Mouse (Mus musculus): ENCODE measurements around the gene Kif1c. TPM values are rescaled to one million over a fixed set of nuclear protein-coding genes. Genes with fewer than 3 reads are reported as not detected.
A peak's percentile ranks its signal among the peaks of the same experiment; 100 is the strongest.

Gene Kif1c
- polyA plus RNA-seq, 1 experiment from 2014 or later = 4.4 TPM

DNA sequence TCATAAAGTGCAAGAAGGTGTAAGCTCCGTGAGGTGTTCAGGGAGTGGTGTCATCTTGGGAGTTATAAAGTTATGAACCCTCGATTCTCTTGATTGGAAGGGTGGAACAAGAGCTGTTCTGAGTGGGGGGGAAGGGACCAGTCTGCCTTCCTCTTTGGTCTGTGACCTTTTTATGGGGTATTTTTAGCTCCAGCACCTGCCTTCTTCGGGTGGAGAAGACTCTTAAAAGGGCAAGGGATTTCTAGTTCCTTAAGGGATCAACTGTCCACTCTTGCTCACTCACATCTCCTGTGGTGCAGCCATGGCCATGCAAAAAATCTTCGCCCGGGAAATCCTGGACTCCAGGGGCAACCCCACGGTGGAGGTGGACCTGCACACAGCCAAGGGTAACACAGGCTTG lies 42.8 kb upstream of the Kif1c start:
- Histone ChIP-seq H3K4me3 (replicated peaks) (no peak overlapping the region), H3K27ac (no peak overlapping the region), H3K4me2 (replicated peaks) (0 out of 2 replicates have a peak overlapping the region, but pooled peaks have one; percentile 10), H3K27me3 (replicated peaks) (no peaks in the 10 kb centered on the region), H3K4me1 (replicated peaks) (peaks cover 32% of the 10 kb centered on the region), H3K9me3 (no peaks in the 10 kb centered on the region), H3K9ac (0 out of 2 replicates have a peak overlapping the region, but pooled peaks have one; percentile 18), H3K36me3 (peaks cover 12% of the 10 kb centered on the region)
- no peak for ATAC-seq
- 43% methylated on average over 6 of the region's 6 CpGs for WGBS

DNA sequence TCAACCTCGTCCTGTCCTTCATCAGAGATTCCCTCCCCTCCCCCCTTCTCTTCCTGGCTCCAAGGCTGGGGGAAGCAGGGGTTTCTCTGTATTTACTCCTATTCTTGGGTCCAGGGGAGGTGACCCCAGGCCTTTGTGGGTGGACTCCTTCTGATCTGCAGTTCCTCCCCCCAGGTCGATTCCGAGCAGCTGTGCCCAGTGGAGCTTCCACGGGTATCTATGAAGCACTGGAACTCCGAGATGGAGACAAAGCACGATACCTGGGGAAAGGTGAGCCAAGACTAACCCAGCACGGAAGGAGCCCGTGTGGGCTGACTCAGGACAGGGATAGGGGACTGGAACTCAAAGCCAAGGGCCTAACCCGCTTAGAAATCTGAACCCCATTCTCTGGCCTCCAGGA lies 42.4 kb upstream of the Kif1c start:
- Histone ChIP-seq H3K4me2 (replicated peaks) (0 out of 2 replicates have a peak overlapping the region, but pooled peaks have one; percentile 10), H3K9ac (peak overlapping the region; percentile 18; the same call in 1 of the 2 replicates), H3K4me3 (replicated peaks) (no peak overlapping the region), H3K36me3 (peaks cover 13% of the 10 kb centered on the region), H3K4me1 (replicated peaks) (peaks cover 31% of the 10 kb centered on the region), H3K27ac (no peak overlapping the region), H3K9me3 (no peaks in the 10 kb centered on the region), H3K27me3 (replicated peaks) (no peaks in the 10 kb centered on the region)
- ATAC-seq = no peak
- WGBS = 60% methylated on average over 9 of the region's 9 CpGs

DNA sequence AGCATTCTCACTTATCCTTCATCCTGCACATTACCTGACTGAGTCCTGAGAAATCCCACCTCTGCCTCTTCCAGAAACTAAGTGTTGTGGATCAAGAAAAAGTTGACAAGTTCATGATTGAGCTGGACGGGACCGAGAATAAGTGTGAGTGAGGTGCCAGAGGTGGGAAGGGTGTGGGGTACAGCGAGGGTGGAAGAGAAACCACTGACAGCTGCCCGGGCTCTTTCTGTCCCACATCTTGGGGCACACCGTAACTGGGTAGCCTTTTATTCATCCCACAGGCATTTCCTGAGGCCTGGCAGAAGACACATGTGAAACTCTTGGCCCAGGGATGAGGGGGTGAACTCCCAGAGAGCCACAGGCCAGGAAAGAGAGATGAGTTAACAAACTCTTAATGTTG lies 41.8 kb upstream of the Kif1c start:
- H3K36me3 ChIP-seq = peaks cover 16% of the 10 kb centered on the region
- no peak overlapping the region for H3K27ac ChIP-seq
- H3K4me2 ChIP-seq (replicated peaks) = no peak overlapping the region
- 82% methylated on average over 5 of the region's 5 CpGs for WGBS
- ATAC-seq = no peak
- no peaks in the 10 kb centered on the region for H3K9me3 ChIP-seq
- H3K4me1 ChIP-seq (replicated peaks) = peaks cover 31% of the 10 kb centered on the region
- no peaks in the 10 kb centered on the region for H3K27me3 ChIP-seq (replicated peaks)
- H3K4me3 ChIP-seq (replicated peaks) = no peak overlapping the region
- no peak overlapping the region for H3K9ac ChIP-seq

DNA sequence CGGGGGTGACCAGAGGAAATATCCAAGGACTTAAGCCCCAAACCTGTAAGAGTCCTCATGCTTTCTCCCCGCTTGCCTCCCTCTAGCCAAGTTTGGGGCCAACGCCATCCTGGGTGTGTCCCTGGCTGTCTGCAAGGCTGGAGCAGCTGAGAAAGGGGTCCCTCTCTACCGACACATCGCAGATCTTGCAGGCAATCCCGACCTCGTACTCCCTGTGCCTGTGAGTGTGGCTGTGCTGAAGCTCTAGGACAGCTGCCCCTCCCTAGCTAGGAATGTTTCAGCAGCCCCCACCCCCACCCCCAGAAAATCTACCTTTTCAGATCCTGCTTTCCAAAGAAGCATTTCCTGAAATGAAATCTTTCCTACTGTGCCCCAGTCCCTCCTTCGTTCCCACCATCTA lies 41.4 kb upstream of the Kif1c start:
- Histone ChIP-seq H3K4me2 (replicated peaks) (no peak overlapping the region), H3K9ac (no peak overlapping the region)

DNA sequence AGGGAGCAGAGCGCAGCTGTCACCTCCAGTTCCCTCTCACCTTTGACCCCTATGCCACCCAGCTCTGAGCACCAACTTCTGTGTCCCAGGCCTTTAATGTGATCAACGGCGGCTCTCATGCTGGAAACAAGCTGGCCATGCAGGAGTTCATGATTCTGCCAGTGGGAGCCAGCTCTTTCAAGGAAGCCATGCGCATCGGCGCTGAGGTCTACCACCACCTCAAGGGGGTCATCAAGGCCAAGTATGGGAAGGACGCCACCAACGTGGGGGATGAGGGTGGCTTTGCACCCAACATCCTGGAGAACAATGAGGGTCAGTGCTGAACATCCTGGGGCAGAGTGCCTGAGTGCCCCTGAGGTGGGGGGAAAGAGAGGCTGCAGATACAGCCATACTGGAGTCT lies 39.8 kb upstream of the Kif1c start:
- Histone ChIP-seq H3K4me1 (replicated peaks) (peaks cover 29% of the 10 kb centered on the region), H3K9me3 (no peaks in the 10 kb centered on the region), H3K27ac (no peak overlapping the region), H3K4me2 (replicated peaks) (no peak overlapping the region), H3K4me3 (replicated peaks) (no peak overlapping the region), H3K36me3 (peaks cover 26% of the 10 kb centered on the region), H3K9ac (no peak overlapping the region), H3K27me3 (replicated peaks) (no peaks in the 10 kb centered on the region)
- ATAC-seq = no peak
- WGBS = 85% methylated on average over 8 of the region's 8 CpGs

More for the DNA sequence above, 41.4 kb upstream of the Kif1c start:
- 0 out of 2 replicates have a peak overlapping the region, but pooled peaks have one; percentile 15 for H3K27ac ChIP-seq
- H3K4me1 ChIP-seq (replicated peaks) = peaks cover 31% of the 10 kb centered on the region
- H3K27me3 ChIP-seq (replicated peaks) = no peaks in the 10 kb centered on the region
- no peaks in the 10 kb centered on the region for H3K9me3 ChIP-seq
- no peak overlapping the region for H3K4me3 ChIP-seq (replicated peaks)
- 61% methylated on average over 8 of the region's 8 CpGs for WGBS
- H3K36me3 ChIP-seq = peaks cover 17% of the 10 kb centered on the region
- no peak for ATAC-seq

DNA sequence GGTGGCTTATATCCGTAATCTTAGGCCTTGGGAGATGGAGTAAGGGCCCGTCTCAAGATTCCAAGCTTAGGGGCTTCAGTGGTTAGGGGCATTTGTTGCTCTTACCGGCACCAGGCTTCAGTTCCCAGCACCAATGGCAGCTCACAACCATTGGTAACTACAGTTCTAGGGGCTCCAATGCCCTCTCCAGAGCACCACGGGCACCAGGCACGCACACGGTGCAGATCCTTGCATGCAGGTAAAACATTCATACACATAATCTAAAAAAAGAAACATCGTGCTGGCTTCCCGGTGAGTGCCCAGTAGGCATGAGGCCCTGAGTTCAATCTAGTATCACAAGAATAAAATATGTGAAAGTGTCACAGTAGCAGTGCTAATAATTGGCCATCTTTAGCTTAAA lies 37.2 kb upstream of the Kif1c start:
- no peak overlapping the region for H3K4me2 ChIP-seq (replicated peaks)
- no peaks in the 10 kb centered on the region for H3K27me3 ChIP-seq (replicated peaks)

DNA sequence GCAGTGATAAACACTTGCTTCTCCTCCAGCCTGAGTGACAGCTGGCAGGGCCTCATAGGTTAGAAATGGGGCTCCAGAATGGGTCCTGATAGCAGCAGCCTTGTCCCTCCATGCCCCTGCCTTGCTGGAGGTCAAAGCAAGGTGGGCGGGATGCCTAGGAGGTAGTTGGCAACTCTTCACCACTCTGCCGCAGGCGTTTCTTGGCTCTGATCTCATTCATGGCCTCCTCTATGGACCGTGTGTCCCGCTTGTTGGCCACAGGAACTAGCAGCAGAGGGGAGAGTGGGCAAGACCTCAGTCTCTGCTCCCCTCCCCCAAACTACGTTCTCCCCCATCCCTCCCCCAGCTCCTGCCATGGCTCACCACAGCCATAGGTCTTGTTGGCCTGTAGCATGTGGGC lies 36.4 kb upstream of the Kif1c start:
- WGBS = 85% methylated on average over 6 of the region's 6 CpGs
- H3K27ac ChIP-seq = no peak overlapping the region

More for the DNA sequence above, 37.2 kb upstream of the Kif1c start:
- peaks cover 16% of the 10 kb centered on the region for H3K4me1 ChIP-seq (replicated peaks)
- ATAC-seq = no peak
- H3K36me3 ChIP-seq = peaks cover 31% of the 10 kb centered on the region
- H3K9ac ChIP-seq = no peak overlapping the region
- no peak overlapping the region for H3K27ac ChIP-seq
- H3K9me3 ChIP-seq = no peaks in the 10 kb centered on the region
- H3K4me3 ChIP-seq (replicated peaks) = no peak overlapping the region
- 92% methylated on average over 8 of the region's 8 CpGs for WGBS

DNA sequence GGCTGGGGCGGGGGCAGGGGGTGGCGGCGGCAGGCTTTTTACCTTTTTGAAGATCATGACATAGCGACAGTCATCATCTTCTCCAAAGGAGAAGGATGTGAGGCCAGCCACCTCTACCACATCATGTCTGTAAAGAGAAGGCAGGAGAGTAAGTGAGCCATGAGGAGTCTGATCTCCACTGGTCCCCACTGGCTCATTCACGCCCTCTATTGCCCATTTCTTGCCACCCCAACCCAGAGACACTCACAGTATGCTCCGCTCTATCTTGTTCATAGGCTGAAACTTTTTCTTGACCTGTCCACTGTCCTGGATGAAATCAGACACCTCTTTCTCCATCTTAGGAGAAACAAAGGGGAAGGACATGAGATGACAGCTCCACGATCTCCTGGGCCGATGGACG lies 35.6 kb upstream of the Kif1c start:
- Histone ChIP-seq H3K27me3 (replicated peaks) (no peaks in the 10 kb centered on the region), H3K9me3 (no peaks in the 10 kb centered on the region), H3K9ac (no peak overlapping the region), H3K27ac (no peak overlapping the region), H3K4me2 (replicated peaks) (no peak overlapping the region), H3K4me3 (replicated peaks) (no peak overlapping the region), H3K4me1 (replicated peaks) (peaks cover 10% of the 10 kb centered on the region), H3K36me3 (peaks cover 31% of the 10 kb centered on the region)
- ATAC-seq = no peak
- WGBS = 94% methylated on average over 9 of the region's 9 CpGs

More for the DNA sequence above, 36.4 kb upstream of the Kif1c start:
- no peaks in the 10 kb centered on the region for H3K27me3 ChIP-seq (replicated peaks)
- H3K36me3 ChIP-seq = peaks cover 31% of the 10 kb centered on the region
- H3K4me3 ChIP-seq (replicated peaks) = no peak overlapping the region
- H3K4me2 ChIP-seq (replicated peaks) = no peak overlapping the region
- peaks cover 10% of the 10 kb centered on the region for H3K4me1 ChIP-seq (replicated peaks)
- no peak for ATAC-seq
- H3K9ac ChIP-seq = no peak overlapping the region
- H3K9me3 ChIP-seq = no peaks in the 10 kb centered on the region

DNA sequence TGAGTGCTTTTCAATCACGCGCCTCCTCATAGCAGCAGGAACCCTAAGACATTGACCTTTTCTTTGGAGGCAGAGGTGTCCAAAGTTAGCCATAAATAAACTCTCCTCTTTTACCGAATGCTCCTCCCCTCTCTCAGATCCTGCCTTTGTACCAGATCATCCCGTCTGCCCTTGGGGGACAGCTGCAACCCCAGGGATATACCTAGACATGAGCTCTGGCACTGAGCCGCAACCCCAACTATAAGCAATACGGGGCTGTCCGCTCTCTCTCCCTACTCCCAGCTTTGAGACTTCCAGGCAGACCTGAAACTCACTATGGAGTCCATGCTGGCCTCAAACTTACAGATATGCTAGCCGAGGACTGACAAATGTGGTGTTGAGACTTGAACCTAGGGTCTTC lies 33.7 kb upstream of the Kif1c start:
- Histone ChIP-seq H3K9me3 (no peaks in the 10 kb centered on the region), H3K36me3 (peaks cover 25% of the 10 kb centered on the region), H3K4me3 (replicated peaks) (no peak overlapping the region), H3K4me1 (replicated peaks) (peaks cover 17% of the 10 kb centered on the region), H3K9ac (no peak overlapping the region), H3K4me2 (replicated peaks) (no peak overlapping the region), H3K27me3 (replicated peaks) (no peaks in the 10 kb centered on the region), H3K27ac (no peak overlapping the region)
- WGBS = 94% methylated on average over 8 of the region's 8 CpGs
- ATAC-seq = no peak

DNA sequence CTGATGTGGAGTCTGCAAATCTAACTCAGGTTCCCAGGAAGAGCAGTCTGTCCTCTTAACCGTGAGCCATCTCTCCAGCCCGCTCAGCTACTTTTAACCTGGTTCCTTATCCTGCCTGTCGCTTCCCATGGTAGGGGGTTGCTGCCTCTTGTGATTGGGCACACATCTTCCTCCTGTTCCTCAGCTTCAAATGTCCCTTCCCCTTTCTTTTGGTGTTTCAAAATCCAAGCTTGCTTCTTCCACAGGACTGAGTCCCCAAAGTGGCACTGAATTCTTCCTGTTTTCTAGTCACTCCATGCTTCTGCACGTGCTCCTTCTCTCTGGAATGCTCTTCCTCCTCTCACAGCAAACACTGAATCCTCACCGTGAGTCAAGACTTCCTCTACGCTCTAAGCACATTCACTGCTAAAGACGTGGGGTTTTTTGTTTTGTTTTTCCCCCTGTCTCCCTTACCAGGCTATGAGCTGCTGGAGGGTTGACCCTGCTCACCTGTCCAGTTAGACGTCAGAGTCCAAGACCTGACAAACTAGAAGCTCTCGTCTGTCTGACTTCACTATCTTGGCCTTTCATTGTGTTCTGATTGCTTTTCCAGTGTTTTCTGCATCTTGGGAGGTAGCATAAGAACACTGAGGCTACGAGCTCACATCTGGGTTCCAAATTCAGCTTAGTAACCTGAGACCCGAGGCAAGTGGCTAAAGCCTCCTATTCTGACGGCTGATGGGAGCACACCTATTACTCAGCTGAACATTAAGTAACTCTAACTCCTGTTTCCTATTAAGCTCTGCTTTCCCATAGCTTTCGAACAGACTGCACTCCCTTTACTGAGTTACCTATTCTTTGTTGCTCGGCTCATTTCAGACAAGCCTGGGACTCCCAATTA lies 32.8 kb upstream of the Kif1c start:
- Histone ChIP-seq H3K36me3 (peaks cover 23% of the 10 kb centered on the region), H3K4me2 (replicated peaks) (peak overlapping the region; percentile 80), H3K9me3 (no peaks in the 10 kb centered on the region), H3K9ac (peak overlapping the region; percentile 49), H3K4me3 (replicated peaks) (peak overlapping the region; percentile 65), H3K27me3 (replicated peaks) (no peaks in the 10 kb centered on the region), H3K27ac (peak overlapping the region; percentile 93; the same call in 1 of the 2 replicates), H3K4me1 (replicated peaks) (peaks cover 17% of the 10 kb centered on the region)
- ATAC-seq = no peak
- 64% methylated on average over 14 of the region's 14 CpGs for WGBS

DNA sequence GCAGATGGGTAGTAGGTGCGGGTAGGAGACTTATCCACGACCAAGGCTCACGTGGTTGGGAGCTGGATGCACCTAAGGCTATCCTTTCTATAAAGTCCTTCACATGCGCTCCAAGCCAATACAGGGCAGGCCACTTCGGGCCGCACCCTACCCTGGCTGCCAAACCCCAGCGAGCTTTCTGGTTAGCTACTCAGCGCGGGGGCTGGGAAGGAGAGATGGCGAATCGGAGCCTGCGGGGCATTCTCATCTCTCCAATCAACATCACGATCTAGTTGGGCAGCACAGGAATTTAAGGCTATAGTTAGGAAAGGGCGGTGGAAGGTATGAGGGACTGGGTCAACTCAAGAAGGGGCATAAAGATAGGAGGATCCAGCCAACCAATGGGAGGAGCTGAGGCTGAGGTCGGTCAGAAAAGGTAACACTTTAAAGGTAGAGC lies 32.0 kb upstream of the Kif1c start:
- Histone ChIP-seq H3K9me3 (no peaks in the 10 kb centered on the region), H3K36me3 (peaks cover 16% of the 10 kb centered on the region), H3K4me1 (replicated peaks) (peaks cover 17% of the 10 kb centered on the region), H3K4me2 (replicated peaks) (peak overlapping the region; percentile 80), H3K9ac (peak overlapping the region; percentile 49), H3K27me3 (replicated peaks) (no peaks in the 10 kb centered on the region), H3K4me3 (replicated peaks) (peak overlapping the region; percentile 65), H3K27ac (peak overlapping the region; percentile 93)
- peak; percentile 73 for ATAC-seq
- WGBS = under 1% methylated on average over 15 of the region's 15 CpGs

DNA sequence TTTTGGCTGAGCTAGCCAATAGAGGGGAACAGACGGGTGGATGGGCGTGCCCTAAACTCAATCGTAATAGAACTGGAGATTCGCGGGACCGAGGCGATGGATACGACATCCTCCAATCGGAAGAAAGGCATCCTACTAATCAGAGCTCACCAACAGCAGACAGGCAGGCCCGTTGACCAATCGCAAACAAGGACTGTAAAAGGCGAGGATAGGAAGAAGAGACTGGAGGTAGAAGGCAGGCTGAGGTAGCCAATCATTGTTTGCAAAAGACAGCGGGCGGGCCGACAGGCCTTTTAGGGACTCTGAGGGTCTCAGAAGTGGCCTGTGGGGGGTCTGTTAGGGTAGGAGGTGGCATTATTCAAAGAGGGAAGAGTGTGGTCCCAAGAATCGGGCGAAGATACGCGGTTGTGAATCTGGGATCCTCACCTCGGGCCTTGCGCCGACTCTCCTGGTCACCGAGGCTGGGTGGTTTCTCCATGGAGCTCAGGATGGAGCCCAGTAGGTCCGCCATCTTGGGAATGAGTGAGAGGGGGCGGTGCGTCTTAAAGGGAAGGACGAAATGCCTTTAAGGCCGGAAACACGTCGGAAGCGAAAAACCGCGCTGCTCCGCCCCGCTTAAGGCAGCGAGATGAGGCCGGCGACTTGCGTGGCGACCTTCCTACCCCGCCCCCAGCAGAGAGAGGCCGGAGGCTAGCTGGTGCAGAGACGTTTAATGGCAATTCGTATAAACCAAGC lies 31.4 kb upstream of the Kif1c start, which contains the start of gene Spag7:
Gene Spag7 (minus strand): TSS at position 646 of the 735 bp plus-strand sequence.
- H3K27me3 ChIP-seq (replicated peaks) = no peaks in the 10 kb centered on the region
- H3K9ac ChIP-seq = peak within 1 kb of the TSS; percentile 72
- no peaks in the 10 kb centered on the region for H3K9me3 ChIP-seq
- peak within 1 kb of the TSS; percentile 80 for H3K4me2 ChIP-seq (replicated peaks)
- H3K36me3 ChIP-seq = peaks cover 18% of the 10 kb centered on the region
- H3K4me3 ChIP-seq (replicated peaks) = peak within 1 kb of the TSS; percentile 65
- H3K27ac ChIP-seq = peak within 1 kb of the TSS; percentile 99
- peak; percentile 97 for ATAC-seq
- peaks cover 17% of the 10 kb centered on the region for H3K4me1 ChIP-seq (replicated peaks)
- WGBS = under 1% methylated on average over 44 of the region's 44 CpGs

Measured in intestine, embryonic 15.5 days (tissue).